Mouse (Mus musculus) brain, embryonic 18.5 days (tissue): Measurements from ENCODE around the gene Nme7.
A peak's percentile ranks its signal among the peaks of the same experiment; 100 is the strongest.

ENCODE experiments used
- DNase-seq: peaks from one replicate; pipeline ENCODE4 v3.0.0-alpha.2; 2012; ENCODE audit warnings: low read depth, low spot score

Nme7 gene

DNA sequence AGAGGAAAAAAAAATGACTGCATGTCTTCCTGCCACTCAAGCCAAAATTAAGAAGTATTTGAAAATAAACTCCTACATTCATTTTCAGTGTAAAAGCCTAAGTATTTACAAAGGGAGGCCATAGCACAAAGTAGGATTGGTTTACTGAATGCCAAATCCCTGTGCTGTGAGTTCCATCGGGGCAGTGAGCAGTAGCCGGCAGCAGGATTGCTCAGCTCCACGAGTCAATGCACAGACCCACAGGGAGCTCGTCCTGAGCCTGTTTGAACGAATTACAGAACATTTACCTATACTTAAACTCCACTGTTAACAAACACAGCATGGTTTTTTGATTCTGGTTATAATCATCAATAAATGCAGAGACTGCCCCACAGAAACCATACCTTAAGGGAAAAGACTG lies 128.7 kb downstream of the Nme7 start:
- DNase-seq = no peak

DNA sequence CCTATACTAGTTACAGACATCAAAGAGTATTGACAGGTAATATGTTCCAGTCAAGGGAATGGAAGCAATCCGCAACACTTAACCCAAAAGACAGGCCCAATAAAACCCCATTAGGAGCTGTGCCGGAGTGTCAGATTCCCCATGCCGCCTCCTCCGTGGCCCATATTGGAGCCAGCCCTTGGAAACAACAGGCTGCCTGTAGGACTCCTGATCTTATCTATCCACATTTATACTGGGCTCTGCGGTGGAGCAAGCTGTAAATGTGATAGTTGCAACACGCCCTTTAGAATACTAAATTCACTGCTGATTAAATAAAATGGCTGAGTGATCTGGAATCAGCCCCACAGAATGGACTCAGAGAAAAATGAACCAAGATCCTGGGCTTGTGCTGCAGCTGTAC lies 130.1 kb downstream of the Nme7 start:
- no peak for DNase-seq

DNA sequence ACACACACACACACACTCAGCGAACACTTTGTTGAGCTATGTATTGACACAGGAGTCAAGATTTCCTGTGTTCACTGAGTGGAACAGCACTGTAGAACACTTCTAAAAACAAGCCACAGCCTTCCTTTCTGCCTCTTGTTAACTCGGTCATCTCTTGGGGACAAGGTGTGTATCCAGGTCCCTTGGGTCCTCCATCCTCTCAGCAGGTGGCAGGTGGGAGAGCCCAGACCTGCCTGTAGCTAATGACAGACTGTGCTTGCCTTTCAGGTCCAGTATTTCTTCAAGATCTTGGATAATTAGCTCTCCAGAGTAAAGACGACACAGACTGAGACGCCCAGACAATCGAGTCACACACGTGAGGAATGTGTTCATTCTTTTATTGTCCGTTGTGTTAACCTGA lies 132.8 kb downstream of the Nme7 start:
- no peak for DNase-seq

DNA sequence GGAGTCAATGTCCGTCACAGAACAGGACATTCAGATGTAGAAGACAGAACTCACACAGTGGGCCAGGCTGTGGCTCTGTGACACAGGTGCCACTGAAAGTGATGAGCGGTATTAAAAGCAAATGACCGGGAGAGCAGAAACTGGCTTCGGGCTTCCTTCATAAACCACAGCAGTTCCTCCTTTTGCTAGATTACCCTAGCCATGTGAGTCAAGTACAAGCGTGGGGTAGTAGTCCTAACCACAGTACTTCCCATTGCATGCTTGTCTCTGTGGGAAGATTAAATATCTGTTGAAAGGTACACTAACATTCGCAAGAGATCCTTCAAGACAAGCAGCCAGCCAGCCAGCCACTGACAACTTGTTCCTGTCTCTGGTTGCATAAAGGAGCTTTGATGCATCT lies 136.3 kb downstream of the Nme7 start:
- DNase-seq = no peak

DNA sequence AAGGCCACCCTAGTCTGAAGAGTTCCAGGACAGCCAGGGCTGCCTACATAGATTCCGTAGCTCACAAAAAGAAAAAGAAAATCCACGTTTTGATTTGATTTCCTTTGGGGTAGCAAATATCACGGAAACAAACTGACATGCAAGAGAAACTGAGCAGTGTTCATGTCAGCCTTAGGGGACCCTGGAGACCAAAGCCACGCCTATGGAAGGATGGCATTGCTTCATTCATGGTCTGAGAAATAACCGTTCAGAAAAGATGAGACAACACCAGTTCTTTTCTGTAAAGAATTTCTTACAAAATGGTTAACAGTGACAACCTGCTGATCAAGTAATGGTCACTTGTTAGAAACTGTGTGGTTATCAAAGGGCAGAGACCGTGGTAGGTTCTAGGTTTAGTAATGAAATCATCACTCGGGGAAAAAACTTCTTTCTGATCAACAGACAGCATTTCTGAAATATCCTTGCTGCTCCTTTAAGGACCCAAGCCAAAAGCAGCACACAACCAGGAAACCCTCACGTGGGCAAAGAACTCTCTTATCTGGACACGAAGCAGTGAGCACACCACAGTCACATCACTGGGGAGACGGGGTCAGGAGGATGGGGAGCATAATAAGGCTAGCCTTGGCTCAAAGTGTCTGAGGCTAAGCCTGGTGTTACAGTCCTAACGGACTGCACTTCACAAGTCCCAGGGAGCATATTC lies 136.9 kb downstream of the Nme7 start:
- no peak for DNase-seq

DNA sequence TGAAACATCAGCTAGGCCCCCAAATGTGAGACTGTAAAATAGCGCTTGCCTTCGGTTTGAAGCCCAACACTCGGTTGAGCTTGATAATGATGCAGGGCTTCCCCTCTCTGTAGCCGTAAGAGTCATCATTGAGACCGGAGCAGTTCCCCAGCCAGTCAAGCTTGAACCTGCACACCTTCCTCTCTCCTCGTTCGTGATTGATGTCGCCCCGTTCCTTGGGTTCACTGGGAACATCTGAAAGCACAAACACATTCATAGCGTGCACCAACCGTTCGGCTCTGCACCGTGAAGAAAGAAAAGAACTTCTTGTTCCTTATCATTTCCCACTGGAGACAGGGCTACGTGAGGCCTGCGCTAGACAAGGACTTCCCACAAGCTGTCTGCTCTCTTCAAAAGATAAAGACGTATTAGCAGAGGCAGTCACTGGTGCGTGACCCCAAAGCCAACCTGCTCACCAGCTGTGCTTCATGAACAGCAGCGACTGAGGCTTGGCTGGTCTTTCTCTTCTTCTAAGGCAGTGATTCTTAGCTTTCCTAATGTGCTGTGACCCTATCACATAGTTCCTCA lies 137.6 kb downstream of the Nme7 start:
- DNase-seq = no peak

DNA sequence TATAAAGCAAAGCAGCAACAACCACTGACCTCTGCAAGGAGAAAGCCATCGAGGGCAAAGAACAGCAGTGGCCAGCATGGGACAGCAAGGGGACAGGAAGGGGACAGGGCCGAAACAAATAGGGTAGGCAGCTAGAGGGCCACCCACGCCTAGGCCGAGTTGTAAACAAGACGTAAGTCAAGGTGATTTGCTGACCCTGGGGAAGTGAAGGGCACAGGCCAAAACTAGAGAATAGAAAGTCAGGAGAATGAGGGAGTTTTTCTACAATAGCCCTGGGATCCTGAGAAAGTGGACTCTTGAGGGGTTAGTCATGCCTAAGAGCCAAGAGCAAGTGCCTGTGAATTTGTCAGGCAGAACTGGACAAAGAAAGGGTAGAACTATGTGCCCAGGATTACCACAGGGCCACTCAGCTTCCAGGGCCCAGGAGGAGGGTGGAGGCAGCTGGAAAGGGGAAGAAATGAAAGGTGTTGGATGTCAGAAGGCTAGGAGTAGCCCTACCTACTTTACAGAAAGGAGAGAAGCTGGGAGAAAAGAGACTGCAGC lies 141.8 kb downstream of the Nme7 start:
- no peak for DNase-seq

DNA sequence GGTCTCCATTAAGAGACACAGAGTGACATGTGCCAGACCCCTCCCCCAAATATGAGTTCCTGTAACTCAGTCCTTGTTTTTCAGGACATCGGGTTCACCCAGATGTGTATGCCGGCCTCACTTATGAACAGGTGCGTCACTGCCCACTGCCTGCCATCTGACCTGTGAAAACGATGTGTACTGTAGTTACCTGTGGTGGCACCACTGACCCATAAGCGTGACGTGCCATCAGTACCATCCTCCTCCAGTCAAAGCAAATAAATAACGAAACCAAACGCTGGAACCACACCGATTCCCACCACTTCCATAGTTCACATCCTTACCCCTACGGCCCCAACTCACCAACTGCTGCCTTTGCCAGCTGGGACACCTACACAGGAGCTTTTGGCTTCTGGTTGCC lies 142.6 kb downstream of the Nme7 start:
- no peak for DNase-seq

DNA sequence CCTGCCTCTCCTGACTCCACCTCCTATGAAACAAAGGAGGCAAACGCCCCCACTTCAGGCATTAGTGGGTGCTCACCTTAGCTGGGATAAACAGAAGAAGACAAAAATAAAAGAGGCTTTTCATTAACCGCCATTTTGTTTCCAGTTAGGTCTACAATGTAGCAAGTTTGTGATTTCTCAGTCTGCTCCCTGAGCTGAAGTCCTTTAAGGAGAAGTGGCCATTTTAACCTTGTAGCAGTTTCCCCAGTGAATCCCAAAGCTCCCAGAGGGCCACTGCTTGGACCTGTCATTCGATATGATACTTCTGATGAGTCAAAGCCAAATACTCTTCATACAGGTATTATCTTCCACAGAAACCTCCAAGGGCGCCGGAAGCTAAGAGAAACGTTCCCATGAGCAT lies 143.6 kb downstream of the Nme7 start:
- DNase-seq = no peak

DNA sequence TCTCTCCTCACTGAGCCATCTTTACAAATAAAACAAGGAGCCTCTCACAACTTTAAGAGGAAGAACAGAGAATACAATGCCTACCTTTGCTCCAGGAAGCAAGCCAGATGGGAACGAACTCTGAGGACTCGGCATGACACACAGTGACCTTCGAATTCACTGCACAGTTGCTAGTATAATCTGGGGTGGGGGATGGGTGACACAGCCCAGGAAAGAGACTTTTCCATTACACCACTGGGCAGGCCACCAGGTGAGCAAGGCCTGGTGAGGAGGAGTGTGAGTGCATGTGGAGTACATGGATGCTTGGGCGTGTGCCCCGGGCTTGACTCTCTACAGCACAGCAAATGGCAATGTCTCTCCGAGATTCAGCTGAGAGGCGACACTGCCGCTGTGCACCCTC lies 145.7 kb downstream of the Nme7 start:
- DNase-seq = no peak

DNA sequence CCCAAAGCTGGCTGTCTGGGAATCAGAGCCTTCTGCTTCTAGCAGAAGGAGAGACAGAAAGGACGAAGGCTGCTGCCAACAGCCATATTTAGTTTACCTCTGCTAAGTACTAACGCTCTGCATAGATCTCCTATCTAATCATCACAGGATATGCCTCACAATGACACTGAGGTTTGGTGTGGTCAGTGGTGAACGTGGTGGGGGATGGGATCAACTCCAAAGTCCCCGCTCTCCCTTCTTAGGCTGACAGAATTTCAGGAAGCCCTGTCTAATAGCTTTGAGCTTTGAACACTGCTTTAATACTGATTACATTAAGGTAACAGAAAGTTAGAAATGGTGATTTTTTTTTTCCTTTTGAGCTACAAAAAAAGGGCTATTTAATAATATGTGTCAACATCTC lies 146.3 kb downstream of the Nme7 start:
- no peak for DNase-seq

DNA sequence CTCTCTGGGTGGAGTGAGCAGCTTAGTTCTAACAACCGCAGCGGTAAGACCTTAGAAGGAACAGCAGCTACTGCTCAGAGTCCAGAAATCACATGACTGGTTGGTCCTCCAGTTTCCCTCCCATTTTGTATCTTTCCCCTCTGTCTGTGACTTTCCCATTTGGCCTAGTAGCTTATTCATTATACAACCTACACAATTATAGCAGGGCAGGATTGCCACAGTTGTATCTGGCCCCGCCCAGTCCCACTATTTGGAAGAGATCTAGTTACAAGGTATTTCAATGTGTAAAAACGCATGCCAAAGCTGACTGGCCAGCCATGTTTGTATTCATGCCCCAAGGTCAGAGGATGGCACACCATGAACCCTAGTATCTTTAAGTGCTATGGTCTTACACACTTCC lies 146.7 kb downstream of the Nme7 start:
- no peak for DNase-seq

DNA sequence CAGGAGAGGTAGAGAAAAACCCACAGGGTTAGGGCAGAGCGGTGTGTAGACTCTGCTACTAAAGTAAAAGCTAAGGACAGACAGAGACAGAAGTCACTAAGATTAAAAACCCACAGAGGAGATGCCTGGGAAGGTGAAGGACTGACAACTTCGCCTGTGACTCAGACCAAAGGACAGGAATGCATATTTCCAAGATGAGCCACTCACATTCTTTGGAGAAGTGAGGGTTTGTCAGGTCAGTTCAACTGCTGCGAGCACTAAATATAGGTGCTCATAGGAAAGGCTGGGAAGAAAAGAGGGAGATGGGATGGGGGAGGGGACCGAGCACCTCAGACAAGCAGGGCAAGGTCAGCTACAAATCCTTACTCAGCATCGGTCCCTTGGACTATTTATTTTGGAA lies 147.4 kb downstream of the Nme7 start:
- DNase-seq = no peak

DNA sequence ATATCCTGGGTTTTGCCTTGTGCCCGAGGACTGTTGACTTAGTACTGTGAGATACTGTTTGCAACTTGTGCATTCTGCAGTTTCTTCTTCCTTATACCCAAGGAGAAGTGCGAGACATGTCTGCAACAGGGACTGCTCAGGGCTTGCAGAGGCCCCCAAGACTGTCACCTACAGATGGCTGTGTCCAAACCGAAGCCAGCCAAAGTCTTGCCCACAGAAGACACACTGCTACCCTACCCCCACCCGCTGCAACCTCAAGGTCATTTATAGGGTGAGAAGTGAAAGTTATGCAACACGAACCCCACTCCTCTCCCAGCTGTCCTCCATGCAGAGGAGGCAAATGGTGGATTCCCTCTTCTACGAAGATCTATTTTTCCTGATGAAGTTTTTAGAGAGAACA lies 148.7 kb downstream of the Nme7 start:
- no peak for DNase-seq

DNA sequence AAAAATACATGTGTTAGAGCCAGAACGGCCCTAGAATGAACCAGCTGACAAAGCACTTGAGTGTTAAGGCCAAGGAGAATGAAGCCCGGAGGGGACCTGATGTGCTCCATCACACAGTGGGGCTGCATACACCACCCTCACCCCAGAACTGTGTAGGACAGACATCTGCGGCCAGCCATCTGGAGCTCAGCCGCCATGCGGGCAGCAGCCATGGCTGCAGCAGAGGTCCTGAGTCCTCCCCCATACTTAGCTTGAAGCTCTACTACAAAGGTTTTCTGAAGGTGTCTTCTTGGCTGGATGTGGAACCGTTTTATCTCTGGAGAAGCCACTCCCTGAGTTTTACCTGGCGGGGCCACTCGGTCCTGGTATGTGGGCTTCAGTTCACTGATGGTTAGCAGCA lies 149.2 kb downstream of the Nme7 start:
- no peak for DNase-seq

DNA sequence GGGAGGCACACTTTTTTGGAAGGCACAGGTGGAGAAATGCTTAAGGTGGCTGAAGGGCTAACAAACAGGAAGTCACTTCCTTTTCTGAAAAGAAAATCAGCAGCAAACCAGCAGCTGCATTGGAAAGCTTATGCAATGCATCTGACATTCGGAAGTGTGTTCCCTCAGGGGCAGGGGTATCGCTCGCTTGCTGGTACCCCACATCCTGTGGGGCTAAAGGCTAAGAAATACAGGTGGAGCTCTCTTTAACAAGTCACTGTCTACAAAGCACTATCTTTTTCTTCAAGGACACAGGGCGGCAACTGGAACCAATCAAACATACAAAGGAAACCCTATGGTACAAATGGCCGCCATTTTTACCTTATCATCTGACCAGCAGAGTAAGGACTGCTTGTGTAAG lies 149.8 kb downstream of the Nme7 start:
- DNase-seq = no peak

DNA sequence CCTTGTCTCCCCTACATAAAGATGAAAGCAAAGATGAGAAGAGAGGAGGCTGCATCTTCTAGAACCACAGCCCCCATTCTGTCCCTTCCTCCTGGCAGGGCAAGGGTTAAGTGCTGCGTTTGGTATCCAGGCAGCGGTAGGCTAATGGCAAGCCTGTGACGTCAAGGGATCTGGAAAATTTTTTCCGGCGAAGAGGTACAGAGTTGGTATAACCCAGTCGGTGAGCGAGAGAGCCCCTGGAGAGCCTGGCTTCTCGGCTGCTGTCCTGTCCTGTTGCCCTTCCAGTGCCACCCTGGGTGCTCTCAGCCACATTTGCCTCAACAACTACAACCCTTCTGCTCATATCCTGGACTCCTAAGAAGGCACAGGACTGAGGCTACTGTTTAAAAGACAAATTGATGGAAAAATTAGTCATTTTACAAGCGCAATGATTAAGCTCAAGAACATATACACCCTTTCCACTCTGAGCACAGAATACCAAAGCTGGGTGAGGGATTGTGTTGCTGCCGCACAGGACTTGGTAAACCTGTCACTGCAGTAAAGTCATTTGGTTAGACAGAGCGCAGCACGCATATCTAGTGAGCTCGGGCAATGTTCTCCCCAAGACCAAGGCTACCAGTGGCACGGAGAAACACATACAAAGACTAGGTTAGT lies 151.0 kb downstream of the Nme7 start:
- DNase-seq = no peak

DNA sequence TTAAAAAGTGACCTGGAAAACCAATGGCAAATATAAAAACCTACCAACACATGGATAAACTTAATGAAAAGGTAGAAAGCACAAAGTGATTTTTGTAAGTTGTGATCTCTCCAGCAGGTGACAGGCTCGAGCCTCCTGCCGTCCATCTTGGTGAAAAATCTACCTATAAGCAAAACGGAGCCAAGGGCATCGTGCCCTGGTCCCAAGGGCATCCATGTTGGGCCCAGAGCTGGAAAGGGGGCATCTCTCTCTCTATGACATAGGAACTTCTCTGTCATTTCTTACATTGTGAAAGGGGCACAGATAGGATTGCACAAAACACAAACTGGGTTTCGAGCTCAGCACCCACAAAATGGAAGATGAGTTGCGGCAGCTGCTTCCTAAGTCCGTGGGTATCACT lies 151.7 kb downstream of the Nme7 start:
- DNase-seq = no peak

DNA sequence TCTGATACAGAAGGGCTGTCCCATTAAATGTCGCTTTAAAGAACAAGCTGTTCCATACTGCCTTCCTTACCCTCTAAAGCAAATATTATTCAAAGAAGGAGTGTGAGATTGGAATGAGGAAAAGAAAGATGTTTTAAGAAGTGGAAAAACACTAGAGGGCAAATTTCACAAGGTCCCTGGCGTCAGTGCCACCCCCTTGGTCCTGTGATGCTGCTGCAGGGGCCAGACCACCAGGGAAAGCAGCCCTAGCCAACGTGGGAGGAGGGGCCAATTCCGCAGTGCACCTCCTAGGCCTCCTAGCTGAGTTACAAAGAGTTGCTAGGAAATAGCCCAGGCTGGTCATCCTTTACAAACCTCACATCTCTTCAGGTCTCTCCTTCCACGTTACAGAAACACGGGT lies 152.1 kb downstream of the Nme7 start:
- DNase-seq = no peak

DNA sequence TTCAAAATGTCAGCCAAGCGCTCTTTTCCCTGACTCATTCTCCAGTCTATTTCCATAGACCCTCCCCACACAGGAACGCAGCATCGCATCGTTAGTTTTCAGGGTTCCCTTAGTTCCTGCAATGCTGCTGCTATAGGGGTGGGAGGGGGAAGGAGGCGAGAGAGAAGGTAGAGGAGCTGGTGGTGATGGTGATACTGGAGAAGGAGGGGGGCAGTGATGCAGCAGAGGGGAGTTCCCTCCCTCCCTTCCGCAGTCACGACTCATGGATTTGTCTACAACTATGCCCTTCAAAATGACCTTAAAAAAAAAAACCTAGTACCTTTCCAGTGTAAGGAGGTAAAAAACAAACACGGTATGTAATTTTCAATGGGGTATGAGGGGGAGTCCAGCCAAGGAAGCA lies 152.8 kb downstream of the Nme7 start:
- no peak for DNase-seq

DNA sequence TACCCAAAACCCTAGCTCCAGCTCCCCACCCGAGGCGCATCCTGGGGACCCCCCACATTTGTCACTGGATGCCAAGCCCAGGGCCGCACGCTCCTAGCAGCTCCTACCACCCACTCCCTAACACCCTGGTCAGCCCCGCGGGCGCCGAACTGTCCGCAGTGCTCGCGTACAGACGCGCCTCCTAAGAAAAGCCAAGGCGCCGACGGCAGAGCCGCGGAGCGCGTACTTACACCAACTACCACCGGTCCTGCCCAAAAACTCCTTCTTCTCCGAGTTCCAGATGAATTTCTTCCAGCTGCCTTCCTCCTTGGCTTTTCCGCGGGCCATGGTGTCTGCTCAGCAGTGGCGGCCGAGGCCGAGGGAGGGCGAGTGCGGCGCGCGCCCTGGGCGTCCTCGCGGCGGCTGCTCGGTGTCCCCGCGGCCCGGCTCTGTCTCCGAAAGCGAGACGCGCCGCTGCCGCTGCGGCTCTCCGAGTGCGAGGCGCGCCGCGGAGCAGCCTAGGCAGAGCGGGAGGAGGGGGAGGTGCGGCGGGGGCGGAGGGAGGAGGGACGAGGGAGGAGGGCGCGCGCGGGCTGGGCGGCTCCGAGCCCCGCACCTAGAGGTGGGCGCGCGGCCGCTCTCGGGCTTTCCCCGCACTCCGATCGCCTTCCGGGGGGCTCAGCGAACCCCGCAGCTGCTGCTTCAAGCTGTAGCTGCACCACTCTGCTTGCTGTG lies 153.8 kb downstream of the Nme7 start:
- DNase-seq = no peak

DNA sequence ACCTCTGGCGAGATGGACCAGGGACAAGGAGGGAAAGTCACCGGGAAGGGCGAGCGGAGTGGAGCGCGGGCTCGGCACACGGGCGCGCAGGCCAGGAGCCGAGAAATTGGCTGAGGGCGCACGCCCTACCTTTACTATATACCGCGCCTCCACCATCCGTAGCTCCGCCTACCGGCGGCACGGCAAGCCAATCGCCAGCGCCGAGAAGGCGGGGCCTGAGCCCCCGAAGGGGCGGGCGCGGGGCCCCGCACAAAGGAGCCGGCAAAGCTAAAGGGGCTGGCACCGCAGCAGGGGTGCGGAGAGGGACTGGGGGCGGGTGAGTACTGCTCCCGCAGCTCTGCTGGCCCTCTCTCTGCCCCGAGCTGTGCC lies 154.3 kb downstream of the Nme7 start, which contains the start of gene Atp1b1:
TSS of gene Atp1b1 (minus strand) at position 111 of the 369 bp plus-strand sequence.
- peak; percentile 84 for DNase-seq
